Mouse (Mus musculus): ENCODE results near the gene Spc24. TPM values are rescaled to one million over a fixed set of nuclear protein-coding genes. Genes with fewer than 3 reads are reported as not detected.
"Not testable (repeated sequence)": the region's sequence is repeated elsewhere in the genome, so short reads cannot be mapped to it uniquely, and the experiment has no call there.

Spc24 gene
- polyA plus RNA-seq, 1 experiment from 2014 or later = 173 TPM

- DNase-seq (no peak), ATAC-seq (ENCODE audit: insufficient read depth) (no peak)
- H3K27ac ChIP-seq (ENCODE audit: low read depth) = no peak overlapping the region
- H3K9me3 ChIP-seq (ENCODE audit: low read depth, low read length) = no peaks in the 10 kb centered on the region
- no peak for TF ChIP-seq CTCF (IDR thresholded peaks at IDR 0.05; ENCODE audit: low read depth)
- H3K4me1 ChIP-seq (ENCODE audit: insufficient read depth) = peaks cover 25% of the 10 kb centered on the region
- H3K4me2 ChIP-seq = no peak overlapping the region
- 90% methylated on average over 18 of the region's 18 CpGs for WGBS
- peaks cover 60% of the 10 kb centered on the region for H3K36me3 ChIP-seq (ENCODE audit: insufficient read depth)
- H3K4me3 ChIP-seq (ENCODE audit: low read depth, low read length) = no peak overlapping the region
- no peak overlapping the region for H3K9ac ChIP-seq
- no peaks in the 10 kb centered on the region for H3K27me3 ChIP-seq (ENCODE audit: insufficient read depth, low read length)
Measured at GRCm38 (mm10) chr9:21794344-21794834, 34.3 kb upstream of the Spc24 start.

GRCm38 (mm10) chr9:21793507-21793906 is 33.4 kb upstream of the Spc24 start:
- not testable (repeated sequence) for H3K9me3 ChIP-seq (ENCODE audit: low read depth, low read length); H3K4me3 ChIP-seq (ENCODE audit: low read depth, low read length); H3K4me2 ChIP-seq; DNase-seq; ATAC-seq (ENCODE audit: insufficient read depth); H3K27me3 ChIP-seq (ENCODE audit: insufficient read depth, low read length); H3K27ac ChIP-seq (ENCODE audit: low read depth); H3K9ac ChIP-seq
- H3K36me3 ChIP-seq (ENCODE audit: insufficient read depth) = peaks cover 68% of the 10 kb centered on the region
- 95% methylated on average over 6 of the region's 6 CpGs for WGBS
- peaks cover 25% of the 10 kb centered on the region for H3K4me1 ChIP-seq (ENCODE audit: insufficient read depth)

GRCm38 (mm10) chr9:21792644-21793043 is 32.5 kb upstream of the Spc24 start:
- TF ChIP-seq CTCF (IDR thresholded peaks at IDR 0.05; ENCODE audit: low read depth) = no peak
- ATAC-seq (ENCODE audit: insufficient read depth) = peak; percentile 45
- H3K36me3 ChIP-seq (ENCODE audit: insufficient read depth) = peaks cover 76% of the 10 kb centered on the region
- H3K27ac ChIP-seq (ENCODE audit: low read depth) = peak overlapping the region; percentile 63
- peak overlapping the region; percentile 10; the same call in 1 of the 2 replicates for H3K4me3 ChIP-seq (ENCODE audit: low read depth, low read length)
- no peak overlapping the region for H3K9ac ChIP-seq
- peak overlapping the region; percentile 41 for H3K4me2 ChIP-seq
- no peaks in the 10 kb centered on the region for H3K9me3 ChIP-seq (ENCODE audit: low read depth, low read length)
- no peaks in the 10 kb centered on the region for H3K27me3 ChIP-seq (ENCODE audit: insufficient read depth, low read length)
- 32% methylated on average over 8 of the region's 8 CpGs for WGBS
- peaks cover 25% of the 10 kb centered on the region for H3K4me1 ChIP-seq (ENCODE audit: insufficient read depth)
- DNase-seq = peak; percentile 81

- Histone ChIP-seq H3K36me3 (ENCODE audit: insufficient read depth) (peaks cover 84% of the 10 kb centered on the region), H3K27me3 (ENCODE audit: insufficient read depth, low read length) (no peaks in the 10 kb centered on the region), H3K4me3 (ENCODE audit: low read depth, low read length) (0 out of 2 replicates have a peak overlapping the region, but pooled peaks have one; percentile 10), H3K4me1 (ENCODE audit: insufficient read depth) (peaks cover 21% of the 10 kb centered on the region), H3K27ac (ENCODE audit: low read depth) (peak overlapping the region; percentile 63; the same call in 1 of the 2 replicates), H3K9ac (no peak overlapping the region), H3K4me2 (peak overlapping the region; percentile 41; the same call in 1 of the 2 replicates), H3K9me3 (ENCODE audit: low read depth, low read length) (no peaks in the 10 kb centered on the region)
- WGBS = 51% methylated on average over 8 of the region's 8 CpGs
- TF ChIP-seq CTCF (IDR thresholded peaks at IDR 0.05; ENCODE audit: low read depth) = no peak
- DNase-seq (peak; percentile 88), ATAC-seq (ENCODE audit: insufficient read depth) (peak; percentile 67; the same call in 1 of the 2 replicates)
Measured at GRCm38 (mm10) chr9:21791861-21792260, 31.8 kb upstream of the Spc24 start.

- Histone ChIP-seq H3K9me3 (ENCODE audit: low read depth, low read length) (no peaks in the 10 kb centered on the region), H3K4me3 (ENCODE audit: low read depth, low read length) (no peak overlapping the region), H3K4me2 (no peak overlapping the region), H3K9ac (no peak overlapping the region), H3K27me3 (ENCODE audit: insufficient read depth, low read length) (no peaks in the 10 kb centered on the region), H3K27ac (ENCODE audit: low read depth) (no peak overlapping the region), H3K4me1 (ENCODE audit: insufficient read depth) (peaks cover 10% of the 10 kb centered on the region), H3K36me3 (ENCODE audit: insufficient read depth) (peaks cover 86% of the 10 kb centered on the region)
- WGBS = 68% methylated on average over 9 of the region's 9 CpGs
- ATAC-seq (ENCODE audit: insufficient read depth) = no peak
- DNase-seq = no peak
- no peak for TF ChIP-seq CTCF (IDR thresholded peaks at IDR 0.05; ENCODE audit: low read depth)
Measured at GRCm38 (mm10) chr9:21788234-21788633, 28.1 kb upstream of the Spc24 start.

- Histone ChIP-seq H3K4me3 (ENCODE audit: low read depth, low read length) (no peak overlapping the region), H3K27ac (ENCODE audit: low read depth) (no peak overlapping the region), H3K9me3 (ENCODE audit: low read depth, low read length) (no peaks in the 10 kb centered on the region), H3K4me1 (ENCODE audit: insufficient read depth) (peaks cover 10% of the 10 kb centered on the region), H3K4me2 (no peak overlapping the region), H3K36me3 (ENCODE audit: insufficient read depth) (peaks cover 84% of the 10 kb centered on the region), H3K27me3 (ENCODE audit: insufficient read depth, low read length) (no peaks in the 10 kb centered on the region), H3K9ac (no peak overlapping the region)
- DNase-seq = no peak
- 78% methylated on average over 5 of the region's 5 CpGs for WGBS
- no peak for TF ChIP-seq CTCF (IDR thresholded peaks at IDR 0.05; ENCODE audit: low read depth)
- no peak for ATAC-seq (ENCODE audit: insufficient read depth)
Measured at GRCm38 (mm10) chr9:21787654-21788053, 27.6 kb upstream of the Spc24 start.

GRCm38 (mm10) chr9:21786906-21787305 is 26.8 kb upstream of the Spc24 start:
- Histone ChIP-seq H3K9me3 (ENCODE audit: low read depth, low read length) (no peaks in the 10 kb centered on the region), H3K4me2 (no peak overlapping the region), H3K27me3 (ENCODE audit: insufficient read depth, low read length) (no peaks in the 10 kb centered on the region), H3K36me3 (ENCODE audit: insufficient read depth) (peaks cover 83% of the 10 kb centered on the region), H3K9ac (no peak overlapping the region; the same call in 1 of the 2 replicates), H3K27ac (ENCODE audit: low read depth) (no peak overlapping the region), H3K4me1 (ENCODE audit: insufficient read depth) (peaks cover 4% of the 10 kb centered on the region), H3K4me3 (ENCODE audit: low read depth, low read length) (no peak overlapping the region)
- 15% methylated on average over 6 of the region's 6 CpGs for WGBS
- TF ChIP-seq CTCF (IDR thresholded peaks at IDR 0.05; ENCODE audit: low read depth) = peak; percentile 84
- ATAC-seq (ENCODE audit: insufficient read depth) (peak; percentile 47), DNase-seq (peak; percentile 75)

GRCm38 (mm10) chr9:21786309-21786708 is 26.2 kb upstream of the Spc24 start:
- H3K27me3 ChIP-seq (ENCODE audit: insufficient read depth, low read length); H3K4me2 ChIP-seq; H3K4me3 ChIP-seq (ENCODE audit: low read depth, low read length); H3K9me3 ChIP-seq (ENCODE audit: low read depth, low read length); H3K4me1 ChIP-seq (ENCODE audit: insufficient read depth); DNase-seq; H3K27ac ChIP-seq (ENCODE audit: low read depth); H3K9ac ChIP-seq; ATAC-seq (ENCODE audit: insufficient read depth): not testable (repeated sequence)
- 81% methylated on average over 1 of the region's 2 CpGs for WGBS
- peaks cover 83% of the 10 kb centered on the region for H3K36me3 ChIP-seq (ENCODE audit: insufficient read depth)

All from lung, embryonic 14.5 days (tissue).